Mouse (Mus musculus) heart, postnatal 4 days (tissue): ENCODE measurements around the gene Odf3l2. TPM values are rescaled to one million over a fixed set of nuclear protein-coding genes. Genes with fewer than 3 reads are reported as not detected.
A peak's percentile ranks its signal among the peaks of the same experiment; 100 is the strongest.

Experiments
- DNase-seq: peaks from one replicate; pipeline ENCODE4 v3.0.0; 2021
- total RNA-seq, 2 experiments: library from RNA; stranded (reverse); gene quantifications; 2 replicates each; pipeline ENCODE4 v1.2.3; 2021

The Odf3l2 gene
- total RNA-seq, 2 experiments from 2014 or later, result not detected

DNA sequence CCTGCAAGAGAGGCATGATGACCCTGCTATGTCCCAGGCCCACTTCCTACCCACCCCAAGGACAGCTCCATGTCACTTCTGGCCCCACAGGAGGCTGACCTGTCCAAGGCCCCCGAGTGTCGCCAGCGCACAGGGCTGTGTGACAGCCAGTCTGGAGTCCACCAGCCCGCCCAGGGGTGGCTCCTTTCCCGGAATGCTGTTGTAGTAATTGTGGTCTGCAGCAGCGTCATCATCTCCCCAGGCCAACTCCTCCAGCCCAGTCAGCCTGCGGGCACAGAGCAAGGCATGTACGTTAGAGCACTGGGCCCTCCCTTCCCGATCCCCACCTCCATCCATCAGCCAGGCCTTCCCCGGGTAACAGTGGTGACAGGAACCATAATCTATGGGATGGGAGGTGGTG lies 19.4 kb downstream of the Odf3l2 start:
- no peak for DNase-seq

- no peak for DNase-seq
Observed at GRCm38 (mm10) chr10:79625398-79625797, 20.1 kb downstream of the Odf3l2 start.

GRCm38 (mm10) chr10:79623950-79624349 lies 21.6 kb downstream of the Odf3l2 start:
- DNase-seq, result no peak

DNA sequence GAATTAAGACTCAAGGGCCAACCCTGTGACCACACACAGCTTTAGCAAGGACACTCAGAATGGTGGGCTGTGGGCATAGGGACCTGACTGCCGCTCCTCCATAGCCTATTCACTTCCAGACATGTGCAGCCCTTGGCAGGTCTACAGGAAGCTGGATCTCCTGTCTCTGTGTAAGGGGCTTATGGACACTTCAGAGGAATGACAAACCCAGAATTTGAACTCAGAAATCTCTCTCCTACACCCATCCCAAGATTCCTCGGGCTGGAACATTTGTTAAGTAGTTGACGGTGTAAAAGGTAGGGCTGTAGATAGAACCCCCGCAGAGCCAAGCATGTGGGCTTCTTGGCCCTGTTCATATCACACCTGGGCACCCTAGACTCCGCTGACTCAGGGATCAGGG lies 29.2 kb downstream of the Odf3l2 start:
- DNase-seq, result no peak

- no peak for DNase-seq
Observed at GRCm38 (mm10) chr10:79615860-79616259, 29.7 kb downstream of the Odf3l2 start.

DNA sequence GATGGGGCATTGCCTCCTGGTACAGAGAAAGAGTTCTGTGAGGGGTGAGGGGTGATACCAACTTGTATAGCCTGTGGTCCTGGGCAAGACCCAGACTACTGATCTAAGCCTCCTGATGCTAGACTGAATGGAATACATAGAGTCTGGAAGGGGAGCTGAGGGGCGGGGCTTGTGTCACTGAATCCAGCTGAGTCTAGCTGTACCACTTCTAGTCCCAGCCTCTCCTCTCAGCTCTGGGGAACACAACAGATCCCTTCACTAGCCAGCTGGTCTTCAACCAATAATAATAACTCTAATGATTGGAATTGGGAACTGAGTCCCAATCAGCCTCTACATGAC lies 31.3 kb downstream of the Odf3l2 start:
- no peak for DNase-seq

DNA sequence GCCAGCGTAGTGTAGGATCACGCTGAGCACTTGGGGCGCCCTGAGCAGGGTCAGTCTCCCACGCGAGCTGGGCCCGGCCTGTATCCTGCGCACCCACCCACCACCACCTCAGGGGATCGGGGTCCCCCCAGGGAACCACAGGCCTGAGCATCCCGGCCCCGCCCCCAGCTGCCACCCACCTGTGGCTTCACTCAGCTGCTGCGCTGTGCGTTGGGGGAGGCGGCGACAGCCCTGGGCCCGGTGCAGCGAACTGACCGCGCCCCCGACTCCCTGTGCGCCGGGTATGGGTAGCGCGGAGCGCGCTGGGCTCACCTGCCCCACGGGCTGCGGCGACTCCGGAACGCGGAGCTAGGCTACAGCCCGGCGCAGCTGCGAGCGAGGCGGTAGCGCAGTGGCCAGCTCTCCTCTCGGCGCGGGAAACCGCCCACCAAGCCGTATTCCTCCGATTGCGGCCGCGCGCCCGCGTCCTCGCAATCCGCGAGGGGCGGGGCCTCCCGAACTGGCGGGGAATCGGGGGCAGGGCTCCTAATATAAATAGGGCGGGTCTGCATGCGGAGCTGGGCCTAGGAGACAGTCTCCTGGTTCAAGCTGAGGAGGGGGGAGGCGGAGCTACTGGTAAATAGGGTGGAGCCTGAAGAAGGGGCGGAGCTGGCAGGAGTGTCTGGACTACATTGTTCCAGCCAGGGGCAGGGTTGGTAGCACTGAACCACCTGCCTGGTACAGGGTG lies 31.8 kb downstream of the Odf3l2 start, which contains the start of gene C2cd4c:
Gene C2cd4c, minus strand, starts transcription at position 448 of the 727 bp plus-strand sequence.
- peak; percentile 54 for DNase-seq

- peak; percentile 28 for DNase-seq
Observed at GRCm38 (mm10) chr10:79612192-79613135, 33.1 kb downstream of the Odf3l2 start.

DNA sequence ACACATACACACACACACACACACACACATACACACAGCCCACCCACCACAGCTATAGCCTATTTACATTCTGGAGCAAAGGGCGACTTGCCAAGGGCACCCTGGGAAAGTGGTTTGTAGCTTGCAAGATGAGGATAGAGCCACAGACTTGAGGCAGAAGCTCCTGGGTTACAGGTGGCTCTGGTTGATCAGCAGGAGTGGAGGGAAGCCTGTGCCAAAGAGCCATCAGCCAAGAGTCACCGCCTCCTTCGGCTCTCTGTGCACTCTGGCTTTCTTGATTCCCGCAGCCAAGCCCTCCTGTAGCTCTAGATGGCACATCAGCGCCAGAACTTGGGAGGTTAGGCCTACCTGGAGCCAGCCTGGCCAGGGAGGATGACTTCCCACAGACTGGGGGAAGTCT lies 34.2 kb downstream of the Odf3l2 start:
- DNase-seq, result no peak

DNA sequence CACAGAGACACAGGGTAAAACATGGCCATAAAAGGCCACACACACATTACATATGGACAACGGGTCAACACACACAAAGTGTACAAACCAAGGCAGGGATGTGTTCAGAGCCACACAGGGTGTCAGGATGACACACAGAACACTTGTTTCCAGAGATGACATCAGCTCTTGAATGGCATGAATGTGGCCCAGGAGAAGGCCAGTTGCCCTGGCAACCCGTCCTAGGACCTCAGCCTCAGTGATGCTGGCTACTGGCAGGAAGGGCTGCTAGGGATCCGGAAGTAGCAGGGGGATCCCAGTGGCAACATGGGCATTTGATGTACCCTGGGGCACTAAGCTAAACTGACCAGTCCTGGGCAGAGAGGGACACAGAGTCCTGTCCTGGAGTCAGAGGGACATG lies 36.3 kb downstream of the Odf3l2 start:
- no peak for DNase-seq

DNA sequence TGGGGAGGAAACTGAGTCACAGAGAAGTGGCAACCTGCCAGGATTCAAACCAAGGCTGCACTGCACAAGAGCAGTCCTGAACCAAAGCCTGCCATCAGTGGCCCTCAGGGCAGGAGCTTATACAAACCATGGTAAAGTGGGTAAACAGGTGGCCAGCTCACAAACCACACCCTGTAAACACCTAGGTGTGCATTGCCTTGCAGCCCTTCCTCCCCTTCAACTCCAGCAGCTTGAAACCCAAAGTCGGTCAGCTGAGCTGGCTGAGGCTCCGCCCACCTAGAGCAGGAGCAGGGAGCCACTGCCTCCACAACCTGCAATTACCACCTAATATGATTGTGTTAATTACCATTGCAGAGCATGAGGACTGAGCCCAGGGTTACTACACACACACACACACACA lies 37.6 kb downstream of the Odf3l2 start:
- DNase-seq, result no peak

DNA sequence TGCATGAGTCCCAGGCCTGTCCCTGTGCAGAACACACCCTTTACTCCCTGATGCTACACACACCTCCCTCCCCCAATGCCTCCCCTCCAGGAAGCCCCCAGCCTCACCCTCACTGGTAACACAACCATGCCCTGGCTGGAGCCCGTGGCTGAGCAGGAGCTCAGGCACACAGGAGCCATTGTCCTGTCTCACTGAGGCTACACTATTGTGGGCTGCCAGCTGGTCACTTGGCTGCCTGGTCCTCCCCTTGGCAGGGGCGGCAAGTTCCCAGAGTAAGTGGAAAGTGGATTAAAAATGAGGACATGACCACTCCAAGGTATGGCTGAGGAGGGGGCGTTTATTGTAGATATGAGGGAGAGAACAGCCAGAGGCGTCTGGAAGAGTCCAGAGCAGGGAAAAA lies 39.0 kb downstream of the Odf3l2 start:
- no peak for DNase-seq

DNA sequence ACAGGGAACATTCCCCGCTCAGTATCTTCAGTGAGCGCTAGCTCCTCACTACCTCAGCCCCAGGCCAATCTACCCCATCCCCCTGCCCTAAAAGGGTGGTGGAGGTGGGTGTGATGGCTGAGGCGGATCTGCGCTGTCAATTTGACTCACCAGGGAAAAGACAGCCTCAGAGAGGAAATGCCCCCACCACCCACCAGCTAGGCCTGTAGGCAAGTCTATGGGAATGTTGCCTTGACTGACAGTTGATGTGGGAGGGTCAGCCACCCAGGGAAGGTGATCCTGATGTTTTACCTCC lies 47.7 kb downstream of the Odf3l2 start:
- DNase-seq, result no peak

GRCm38 (mm10) chr10:79597051-79597935 lies 48.2 kb downstream of the Odf3l2 start:
- DNase-seq, result no peak

GRCm38 (mm10) chr10:79595590-79595929 lies 50.0 kb downstream of the Odf3l2 start:
- DNase-seq, result no peak

GRCm38 (mm10) chr10:79594872-79595589 lies 50.5 kb downstream of the Odf3l2 start:
- peak; percentile 62 for DNase-seq

- no peak for DNase-seq
Observed at GRCm38 (mm10) chr10:79594111-79594510, 51.4 kb downstream of the Odf3l2 start.

DNA sequence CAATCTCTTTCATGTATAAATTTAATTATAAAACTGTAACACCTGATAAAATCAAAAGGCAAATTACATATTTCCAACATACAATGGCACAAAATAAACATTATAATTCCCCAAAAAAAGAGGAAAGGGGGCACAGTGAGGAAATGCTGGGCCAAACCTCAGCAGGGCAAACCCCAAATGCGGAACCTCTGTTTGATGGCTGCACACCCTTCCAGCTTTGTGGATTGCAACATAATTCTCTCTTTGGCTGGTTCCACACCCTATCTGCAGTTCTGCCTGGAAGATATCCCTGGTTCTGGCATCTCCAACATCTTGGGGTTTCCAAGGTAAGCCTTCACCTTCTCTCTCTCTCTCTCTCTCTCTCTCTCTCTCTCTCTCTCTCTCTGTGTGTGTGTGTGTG lies 54.8 kb downstream of the Odf3l2 start:
- no peak for DNase-seq
